Mouse (Mus musculus) cortical plate, adult 2 months (tissue): ENCODE data around the gene Dennd1b.

Experiments used
- CTCF ChIP-seq: fragments of 200-500 bp; IDR thresholded peaks from 2 replicates; pipeline ENCODE4 v1.5.1; 2011; ENCODE audit warnings: mild to moderate bottlenecking, control low read depth, low read length; ENCODE audit not compliant: insufficient read depth; ENCODE audit errors: extremely low read depth
- POLR2A ChIP-seq: fragments of 200-500 bp; IDR thresholded peaks from 2 replicates; pipeline ENCODE4 v1.6.1; 2011; ENCODE audit warnings: mild to moderate bottlenecking, low read length, control low read depth; ENCODE audit not compliant: insufficient read depth; ENCODE audit errors: extremely low read depth

- TF ChIP-seq POLR2A (no peak), CTCF (no peak)
Measured at GRCm38 (mm10) chr1:139038620-139039019, 75.4 kb downstream of the Dennd1b start.
